8 mouse cellular contexts compared by ENCODE assay signal in genomic region chr13:58588655-58589516, GRCm38 (mm10). TPM values are rescaled to one million over a fixed set of nuclear protein-coding genes. Genes with fewer than 3 reads are reported as not detected.
DNase-seq lines count a peak whose midpoint lies in the region; ATAC-seq and TF ChIP-seq lines count a peak whose summit lies in the region.

No protein-coding gene starts in this region.

- intact Hi-C loops in left cerebral cortex, adult 2 months (cut with DNase I): loop anchor here (1.0 to 2.0 kb wide), 2 partner anchors 187 to 300 kb away; partner anchors contain the start of gene Rmi1

- no peaks in the 10 kb centered on the region for H3K27me3 ChIP-seq in kidney, postnatal 0 days (ENCODE audit: insufficient read depth, low read length)
- peaks cover 14% of the 10 kb centered on the region; the same call in 1 of the 2 replicates for H3K27me3 ChIP-seq in forebrain, embryonic 10.5 days (ENCODE audit: poor library complexity, severe bottlenecking)
- no peaks in the 10 kb centered on the region for H3K27me3 ChIP-seq in midbrain, embryonic 15.5 days (replicated peaks)

- no peaks in the 10 kb centered on the region for H3K9me3 ChIP-seq in kidney, postnatal 0 days (replicated peaks; ENCODE audit: low read length)
- no peaks in the 10 kb centered on the region for H3K9me3 ChIP-seq in forebrain, embryonic 10.5 days
- no peaks in the 10 kb centered on the region for H3K9me3 ChIP-seq in midbrain, embryonic 15.5 days

- no peak for TF ChIP-seq CTCF in kidney, postnatal 0 days (IDR thresholded peaks at IDR 0.05; ENCODE audit: low read depth)
- no peak for TF ChIP-seq CTCF in left cerebral cortex, adult 2 months (IDR thresholded peaks at IDR 0.05)

- H3K9ac ChIP-seq in kidney, postnatal 0 days (ENCODE audit: low read depth, low read length): 0 out of 2 replicates have a peak overlapping the region, but pooled peaks have one; percentile 27
- H3K9ac ChIP-seq in midbrain, embryonic 15.5 days: no peak overlapping the region

- WGBS in kidney, postnatal 0 days: 59% methylated on average over 15 of the region's 15 CpGs
- WGBS in forebrain, embryonic 10.5 days: 62% methylated on average over 15 of the region's 15 CpGs
- WGBS in midbrain, embryonic 15.5 days: 59% methylated on average over 15 of the region's 15 CpGs

- no peak overlapping the region for H3K27ac ChIP-seq in kidney, postnatal 0 days
- 0 out of 2 replicates have a peak overlapping the region, but pooled peaks have one; percentile 63 for H3K27ac ChIP-seq in forebrain, embryonic 10.5 days
- no peak overlapping the region for H3K27ac ChIP-seq in left cerebral cortex, adult 2 months
- no peak overlapping the region for H3K27ac ChIP-seq in midbrain, embryonic 15.5 days

- peak overlapping the region; percentile 10; the same call in 1 of the 2 replicates for H3K4me3 ChIP-seq in kidney, postnatal 0 days (replicated peaks; ENCODE audit: low read depth, low read length)
- H3K4me3 ChIP-seq in forebrain, embryonic 10.5 days: peak overlapping the region; percentile 34
- H3K4me3 ChIP-seq in left cerebral cortex, adult 2 months: 0 out of 2 replicates have a peak overlapping the region, but pooled peaks have one; percentile 3
- H3K4me3 ChIP-seq in midbrain, embryonic 15.5 days: 0 out of 2 replicates have a peak overlapping the region, but pooled peaks have one; percentile 9

- no peak for ATAC-seq in kidney, postnatal 0 days (replicated peaks; ENCODE audit: low FRiP score, low read depth)
- ATAC-seq in midbrain, embryonic 15.5 days (replicated peaks): 0 out of 2 replicates have a peak, but pooled peaks have one; percentile 4

- no peak for DNase-seq in kidney, postnatal 0 days (ENCODE audit: low spot score)
- no peak for DNase-seq in kidney, postnatal 14 days
- peak; percentile 21 for DNase-seq in forebrain, embryonic 10.5 days (ENCODE audit: extremely low spot score, low spot score)
- peak in 1 of 2 experiments; percentile 14 for DNase-seq in left cerebral cortex, adult 2 months (ENCODE audit: extremely low spot score in 1 of 2, low spot score in 2 of 2)
- no peak for DNase-seq in adrenal gland, postnatal 14 days
- DNase-seq in spleen, adult 12 weeks (ENCODE audit: low spot score): no peak
- no peak for DNase-seq in embryo, embryonic 10.5 days (ENCODE audit: low spot score)

- H3K4me2 ChIP-seq in kidney, postnatal 0 days (ENCODE audit: low read length): peak overlapping the region; percentile 50
- peak overlapping the region; percentile 40 for H3K4me2 ChIP-seq in midbrain, embryonic 15.5 days

- no peaks in the 10 kb centered on the region for H3K36me3 ChIP-seq in kidney, postnatal 0 days (ENCODE audit: insufficient read depth, low read length)
- no peaks in the 10 kb centered on the region for H3K36me3 ChIP-seq in forebrain, embryonic 10.5 days (replicated peaks)
- H3K36me3 ChIP-seq in midbrain, embryonic 15.5 days (replicated peaks): no peaks in the 10 kb centered on the region

- H3K4me1 ChIP-seq in kidney, postnatal 0 days (replicated peaks; ENCODE audit: insufficient read depth, low read length): no peaks in the 10 kb centered on the region
- H3K4me1 ChIP-seq in forebrain, embryonic 10.5 days: peaks cover 12% of the 10 kb centered on the region
- peaks cover 2% of the 10 kb centered on the region; the same call in 1 of the 2 replicates for H3K4me1 ChIP-seq in midbrain, embryonic 15.5 days

RNA-seq across cellular contexts. Expression of gene Slc28a3, which starts 21.8 kb away (rescaled TPM):
- not detected in 2 replicates for polyA plus RNA-seq in kidney, postnatal 0 days (2015; fragmentation: Nextera tagmentation; extraction: Ambion mirVana)
- 0.06 TPM in 1 of 2 replicates, not detected in the other for polyA plus RNA-seq in forebrain, embryonic 10.5 days (2016; fragmentation: Nextera tagmentation; extraction: Ambion mirVana)
- under 1 TPM in 1 of 2 experiments, not detected in 1; 0.26 TPM for total RNA-seq in left cerebral cortex, adult 2 months (2021)
- polyA plus RNA-seq in midbrain, embryonic 15.5 days (2015; fragmentation: Nextera tagmentation; extraction: Ambion mirVana): 0.04 and 0.05 TPM in 2 replicates
- not detected in 2 replicates for total RNA-seq in adrenal gland, postnatal 14 days (2021)
